Mouse (Mus musculus) urinary bladder, adult 2 months (tissue): ENCODE measurements around the gene Slfn3. TPM values are rescaled to one million over a fixed set of nuclear protein-coding genes. Genes with fewer than 3 reads are reported as not detected.

Experiments used
- polyA plus RNA-seq: library from polyadenylated mRNA; depleted of rRNA; stranded (reverse); fragments of >200 nt; gene quantifications from 2 replicates; pipeline ENCODE4 v1.2.3, GENCODE M21; 2012; rRNA removed

Slfn3 gene
- polyA plus RNA-seq, 1 experiment: 1.5 TPM

Other genes with a start within 250 kb of the Slfn3 start
- gene Slfn5, start 240.0 kb upstream of the Slfn3 start, polyA plus RNA-seq: 19.1 and 23.0 TPM in 2 replicates
- gene Slfn9, start 199.5 kb upstream of the Slfn3 start, polyA plus RNA-seq: 2.2 TPM in 2 replicates
- gene Slfn8, start 170.5 kb upstream of the Slfn3 start, polyA plus RNA-seq: 3.0 and 3.8 TPM in 2 replicates
- gene Slfn2, start 126.2 kb upstream of the Slfn3 start, polyA plus RNA-seq: 13.5 and 13.8 TPM in 2 replicates
- gene Slfn1, start 74.5 kb upstream of the Slfn3 start, polyA plus RNA-seq: 1.1 and 1.7 TPM in 2 replicates
- gene Slfn4, start 16.1 kb upstream of the Slfn3 start, polyA plus RNA-seq: 1.0 and 1.1 TPM in 2 replicates
- 0.01 TPM in 1 of 2 replicates, not detected in the other for gene Slfn14, start 95.4 kb downstream of the Slfn3 start, polyA plus RNA-seq
- gene Ap2b1, start 107.7 kb downstream of the Slfn3 start, polyA plus RNA-seq: 37.1 and 46.7 TPM in 2 replicates
- gene Pex12, start 111.3 kb downstream of the Slfn3 start, polyA plus RNA-seq: 10.6 and 11.0 TPM in 2 replicates
- 0.25 and 0.59 TPM in 2 replicates for gene Rasl10b, start 217.8 kb downstream of the Slfn3 start, polyA plus RNA-seq
- 0.14 and 0.19 TPM in 2 replicates for gene Gas2l2, start 238.1 kb downstream of the Slfn3 start, polyA plus RNA-seq
- gene 1700020L24Rik, start 246.3 kb downstream of the Slfn3 start, polyA plus RNA-seq: 0.56 and 0.61 TPM in 2 replicates